Mouse (Mus musculus) thymus, adult 2 months (tissue): ENCODE measurements around the gene Rnf121.

Source experiments
- CTCF ChIP-seq: fragments of 200-500 bp; IDR thresholded peaks from 2 replicates; pipeline ENCODE4 v1.5.1; 2012; ENCODE audit warnings: mild to moderate bottlenecking, control low read depth, low read length, moderate library complexity, borderline replicate concordance; ENCODE audit not compliant: control insufficient read depth, poor library complexity, insufficient read depth; ENCODE audit errors: extremely low read depth
- POLR2A ChIP-seq: fragments of 200-500 bp; IDR thresholded peaks from 2 replicates; pipeline ENCODE4 v1.6.1; 2012; ENCODE audit warnings: mild to moderate bottlenecking, low read length, control low read depth, moderate library complexity; ENCODE audit not compliant: control insufficient read depth, poor library complexity, insufficient read depth; ENCODE audit errors: extremely low read depth

GRCm38 (mm10) chr7:102023821-102024220, 41.4 kb downstream of the Rnf121 start:
- TF ChIP-seq CTCF (no peak), POLR2A (no peak)
